Mouse (Mus musculus): ENCODE measurements around the gene Nr1h2. TPM values are rescaled to one million over a fixed set of nuclear protein-coding genes. Genes with fewer than 3 reads are reported as not detected.

The Nr1h2 gene
- 10 to 100 TPM; 43.0 to 52.2 (median 49.9) TPM for polyA plus RNA-seq (2017; shearing (Covaris generic))

GRCm38 (mm10) chr7:44553826-44554225, at the start of gene Nr1h2:
Gene Nr1h2 (minus strand): TSS chr7:44553951.
- peak; percentile 85 for ATAC-seq

- no peak for ATAC-seq
Measured at GRCm38 (mm10) chr7:44603186-44603855, 49.6 kb upstream of the Nr1h2 start.

- no peak for ATAC-seq
Measured at GRCm38 (mm10) chr7:44602443-44602842, 48.7 kb upstream of the Nr1h2 start.

- ATAC-seq: no peak
Measured at GRCm38 (mm10) chr7:44601646-44602045, 47.9 kb upstream of the Nr1h2 start.

DNA sequence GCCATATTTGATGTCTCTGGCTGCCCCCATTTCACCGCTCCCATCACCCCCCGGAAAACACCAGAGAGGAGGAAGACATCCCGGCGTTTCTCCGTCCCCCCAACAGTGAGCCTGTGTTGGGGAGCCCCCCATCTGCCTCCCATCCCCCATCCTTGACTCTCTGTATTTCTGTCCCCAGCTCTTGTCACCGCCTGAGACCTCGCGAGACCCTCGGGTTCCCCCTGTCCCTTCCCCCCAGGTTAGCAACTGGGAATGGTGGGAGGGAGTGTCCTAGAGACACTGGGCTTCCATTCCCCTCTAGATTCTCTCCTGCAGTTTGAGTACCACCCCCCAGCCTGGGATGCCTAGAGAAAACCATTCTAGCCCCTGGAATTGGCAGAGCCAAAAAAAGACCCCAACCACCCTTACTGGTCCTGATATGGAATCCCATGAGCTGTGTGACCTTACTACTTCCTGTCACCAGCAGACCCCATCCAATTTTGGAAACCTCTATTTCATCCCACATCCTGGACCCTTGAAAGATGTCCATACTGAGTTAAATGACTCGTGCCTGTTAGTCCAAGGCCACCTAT, 47.0 kb upstream of the Nr1h2 start:
- no peak for ATAC-seq

DNA sequence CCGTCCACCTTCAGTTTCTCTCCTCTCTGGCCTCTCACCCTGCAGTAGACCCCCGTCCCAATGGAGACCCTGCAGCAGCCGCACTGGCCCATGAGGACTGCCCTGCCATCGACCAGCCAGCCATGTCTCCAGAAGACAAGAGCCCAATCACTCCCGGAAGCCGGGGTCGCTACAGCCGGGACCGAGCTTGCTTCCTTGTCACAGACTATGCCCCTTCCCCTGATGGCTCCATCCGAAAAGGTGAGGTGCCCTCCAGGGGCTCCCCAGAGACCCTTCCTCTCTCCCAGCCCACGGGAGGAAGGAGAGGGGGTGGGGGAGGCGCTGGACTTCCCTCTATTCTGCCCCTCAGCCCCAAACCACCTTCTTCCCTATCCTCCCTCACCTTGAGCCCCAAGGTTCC, 44.6 kb upstream of the Nr1h2 start:
- ATAC-seq: no peak

DNA sequence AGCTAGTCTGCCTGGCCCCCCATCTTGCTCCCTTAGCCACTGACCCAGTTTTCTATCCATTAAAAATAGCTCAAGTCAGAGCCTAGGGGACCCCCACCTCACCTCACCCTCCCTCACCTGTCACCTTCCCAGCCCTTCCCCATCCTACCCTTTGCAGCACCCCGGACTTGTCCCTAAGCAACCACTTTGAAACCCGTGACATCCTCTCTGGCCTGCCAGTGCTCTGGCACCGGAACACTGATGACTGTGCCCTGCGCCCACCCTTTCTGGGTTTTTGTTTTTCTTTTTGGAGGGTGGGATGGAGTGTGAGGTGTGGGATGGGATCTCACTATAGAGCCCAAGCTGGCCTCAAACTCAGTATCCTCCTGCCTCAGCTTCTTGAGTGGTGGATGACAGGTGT, 43.9 kb upstream of the Nr1h2 start:
- ATAC-seq: no peak

GRCm38 (mm10) chr7:44596996-44597538, 43.3 kb upstream of the Nr1h2 start:
- no peak for ATAC-seq

- ATAC-seq: no peak
Measured at GRCm38 (mm10) chr7:44596051-44596450, 42.3 kb upstream of the Nr1h2 start.

GRCm38 (mm10) chr7:44595131-44595561, 41.4 kb upstream of the Nr1h2 start:
- no peak for ATAC-seq

DNA sequence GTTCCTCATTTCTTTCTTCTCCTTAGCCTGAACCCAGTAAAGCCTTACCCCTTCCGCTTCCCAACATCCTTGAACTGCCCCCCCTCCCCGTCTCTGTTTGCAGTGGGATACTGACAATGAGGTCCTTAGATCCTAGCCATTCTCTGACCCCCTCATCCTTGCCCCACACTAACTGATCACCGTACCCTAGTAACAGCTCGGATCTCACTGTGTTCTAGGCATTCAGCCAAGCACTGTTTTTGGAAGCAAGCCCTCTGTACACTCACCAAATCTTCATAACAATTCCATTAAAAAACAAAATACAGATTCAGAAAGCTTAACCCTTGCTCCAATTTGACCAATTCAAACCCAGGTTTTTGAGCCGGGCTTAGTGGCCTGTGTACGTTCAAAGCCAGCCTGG, 40.5 kb upstream of the Nr1h2 start:
- ATAC-seq: no peak

- no peak for ATAC-seq
Measured at GRCm38 (mm10) chr7:44593775-44594174, 40.0 kb upstream of the Nr1h2 start.

GRCm38 (mm10) chr7:44593051-44593450, 39.3 kb upstream of the Nr1h2 start:
- no peak for ATAC-seq

DNA sequence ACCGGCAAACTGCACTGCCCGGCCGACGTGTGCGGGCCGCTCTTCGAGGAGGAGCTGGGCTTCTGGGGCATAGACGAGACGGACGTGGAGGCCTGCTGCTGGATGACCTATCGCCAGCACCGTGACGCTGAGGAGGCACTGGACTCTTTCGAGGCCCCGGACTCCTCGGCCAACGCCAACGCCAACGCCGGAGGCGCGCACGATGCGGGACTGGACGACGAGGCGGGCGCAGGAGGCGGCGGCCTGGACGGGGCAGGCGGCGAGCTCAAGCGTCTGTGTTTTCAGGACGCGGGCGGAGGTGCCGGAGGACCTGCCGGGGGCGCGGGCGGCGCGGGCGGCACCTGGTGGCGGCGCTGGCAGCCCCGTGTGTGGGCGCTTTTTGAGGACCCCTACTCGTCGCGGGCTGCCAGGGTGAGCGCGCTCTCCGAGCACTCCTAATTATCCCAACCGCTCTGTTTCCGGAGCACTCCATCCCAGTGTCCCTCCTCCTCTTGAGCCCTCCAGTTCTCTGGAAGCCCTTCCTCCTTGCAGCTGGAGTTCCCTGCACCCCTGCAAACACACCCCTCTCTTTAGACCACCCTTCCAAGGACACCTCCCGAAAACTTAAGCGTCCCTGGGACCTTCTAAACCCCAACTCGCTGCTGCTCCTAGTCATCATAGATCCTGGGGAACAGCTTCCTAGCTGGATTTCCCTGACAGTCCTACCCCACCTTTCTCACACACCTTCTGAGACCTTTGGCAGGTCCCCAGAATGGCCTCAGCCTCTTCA, 37.8 kb upstream of the Nr1h2 start:
- no peak for ATAC-seq

- ATAC-seq: peak; percentile 83
Measured at GRCm38 (mm10) chr7:44590402-44591347, 36.9 kb upstream of the Nr1h2 start, which contains the start of gene Kcnc3. Gene Kcnc3 (plus strand): TSS chr7:44590664.

DNA sequence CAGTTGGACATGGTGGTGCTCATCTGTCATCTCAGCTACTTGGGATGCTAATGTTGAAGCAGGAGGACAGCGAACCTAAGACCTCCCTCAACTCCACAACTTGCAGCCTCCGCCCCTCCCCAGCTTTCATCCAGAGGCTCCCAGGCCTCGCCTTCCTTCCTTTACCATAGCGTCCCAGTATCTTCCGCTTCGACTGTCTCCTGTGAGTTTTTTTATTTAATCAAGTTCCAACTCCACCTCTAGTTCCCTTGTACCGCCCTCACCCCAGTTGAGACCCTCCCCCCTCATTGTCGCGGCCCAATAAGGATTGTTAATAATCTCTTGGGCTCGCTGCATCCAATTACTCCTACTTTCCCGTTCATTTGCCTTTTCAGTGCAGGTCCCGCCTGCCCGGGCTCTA, 36.2 kb upstream of the Nr1h2 start:
- no peak for ATAC-seq

- no peak for ATAC-seq
Measured at GRCm38 (mm10) chr7:44589149-44589548, 35.4 kb upstream of the Nr1h2 start.

GRCm38 (mm10) chr7:44588338-44588737, 34.6 kb upstream of the Nr1h2 start:
- ATAC-seq: no peak

GRCm38 (mm10) chr7:44587676-44588075, 33.9 kb upstream of the Nr1h2 start:
- ATAC-seq: no peak

- no peak for ATAC-seq
Measured at GRCm38 (mm10) chr7:44586930-44587329, 33.2 kb upstream of the Nr1h2 start.

DNA sequence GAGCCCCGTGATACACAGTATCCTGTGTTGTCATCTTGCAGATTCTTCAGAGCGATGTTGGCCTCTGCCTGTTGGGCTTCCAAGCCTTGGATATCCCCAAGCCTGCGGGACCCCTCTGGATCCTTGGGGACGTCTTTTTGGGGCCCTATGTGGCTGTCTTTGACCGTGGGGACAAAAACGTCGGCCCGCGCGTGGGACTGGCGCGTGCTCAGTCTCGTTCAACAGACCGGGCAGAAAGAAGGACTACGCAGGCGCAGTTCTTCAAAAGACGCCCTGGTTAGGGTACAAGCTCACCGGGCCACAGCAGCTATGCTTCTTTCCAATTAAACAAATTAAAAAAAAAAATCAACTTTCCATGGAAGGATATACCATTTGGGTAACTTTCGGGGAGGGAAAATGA, 32.8 kb upstream of the Nr1h2 start:
- ATAC-seq: no peak

DNA sequence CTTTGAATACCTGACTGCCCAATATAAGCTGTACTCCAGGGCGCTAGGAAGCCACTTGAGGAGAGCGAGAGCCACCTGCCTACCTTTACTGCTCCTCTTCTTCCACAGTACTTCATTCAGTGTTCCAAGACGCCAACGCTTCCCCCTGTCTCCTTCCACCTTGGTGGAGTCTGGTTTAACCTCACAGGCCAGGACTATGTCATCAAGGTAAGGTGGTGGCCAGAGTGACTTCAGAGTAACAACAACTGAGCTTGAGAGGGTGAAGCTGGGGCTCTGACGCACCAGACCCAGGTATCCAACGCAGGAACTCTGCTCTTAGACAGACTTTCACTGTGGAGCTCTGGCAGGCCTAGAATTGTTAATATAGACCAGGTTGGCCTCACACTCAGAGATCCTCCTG, 31.9 kb upstream of the Nr1h2 start:
- no peak for ATAC-seq
